Mouse (Mus musculus): ENCODE results near the gene Miga2.

GRCm38 (mm10) chr2:30385591-30385990 is 21.6 kb downstream of the Miga2 start:
- TF ChIP-seq CTCF (IDR thresholded peaks at IDR 0.05; ENCODE audit: insufficient read depth, low read depth, low read length) (no peak), POLR2A (IDR thresholded peaks at IDR 0.05; ENCODE audit: insufficient read depth, low read depth, low read length) (no peak)

Data from olfactory bulb, adult 2 months (tissue).